Mouse (Mus musculus): ENCODE measurements around the gene Igll1. TPM values are rescaled to one million over a fixed set of nuclear protein-coding genes. Genes with fewer than 3 reads are reported as not detected.
"Not testable (repeated sequence)": the region's sequence is repeated elsewhere in the genome, so short reads cannot be mapped to it uniquely, and the experiment has no call there.

Gene Igll1
- polyA plus RNA-seq, 1 experiment: not detected

DNA sequence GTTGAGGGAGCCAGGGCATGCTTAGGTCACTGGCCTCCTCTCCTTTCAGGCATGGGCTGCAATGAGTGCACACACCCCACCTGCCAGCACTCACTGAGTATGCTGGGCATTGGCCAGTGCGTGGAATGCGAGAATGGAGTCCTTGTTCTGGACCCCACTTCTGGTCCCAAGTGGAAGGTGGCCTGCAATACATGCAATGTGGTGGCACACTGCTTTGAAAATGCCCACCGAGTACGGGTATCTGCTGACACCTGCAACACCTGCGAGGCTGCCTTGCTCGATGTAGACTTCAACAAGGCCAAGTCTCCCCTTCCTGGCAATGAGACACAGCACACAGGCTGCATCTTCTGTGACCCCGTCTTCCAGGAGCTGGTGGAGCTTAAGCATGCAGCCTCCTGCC, 28.6 kb upstream of the Igll1 start:
- Histone ChIP-seq H3K4me3 (ENCODE audit: insufficient read depth, low read length) (no peak overlapping the region), H3K27ac (ENCODE audit: insufficient read depth, low read length) (no peak overlapping the region), H3K4me1 (ENCODE audit: control insufficient read depth, insufficient read depth, low read length) (peaks cover 4% of the 10 kb centered on the region; the same call in 1 of the 2 replicates)
- TF ChIP-seq CTCF (IDR thresholded peaks at IDR 0.05; ENCODE audit: extremely low read depth, insufficient read depth, low read length): no peak
- TF ChIP-seq POLR2A (IDR thresholded peaks at IDR 0.05; ENCODE audit: extremely low read depth, insufficient read depth, low read length): no peak

DNA sequence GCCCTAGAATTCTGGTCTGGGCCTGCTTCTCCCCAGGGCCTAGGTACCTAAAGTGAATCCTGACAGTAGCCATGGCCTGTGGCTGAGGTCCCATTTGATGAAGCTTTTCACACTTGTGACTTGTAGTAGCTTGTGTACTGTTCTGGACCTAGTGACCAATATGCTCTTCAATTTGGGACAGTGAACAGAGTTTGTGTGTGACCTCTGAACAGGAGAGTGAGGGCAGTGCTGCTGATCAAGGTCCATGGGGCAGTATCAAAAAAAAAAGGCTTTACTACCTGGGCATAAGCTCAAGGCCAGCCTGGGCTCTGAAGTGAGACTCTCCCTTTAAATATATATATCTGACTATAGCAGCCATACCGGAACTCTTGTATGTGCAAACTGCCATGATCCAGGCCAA, 24.6 kb upstream of the Igll1 start:
- no peak overlapping the region for H3K27ac ChIP-seq (ENCODE audit: insufficient read depth, low read length)
- no peaks in the 10 kb centered on the region for H3K4me1 ChIP-seq (ENCODE audit: control insufficient read depth, insufficient read depth, low read length)
- TF ChIP-seq POLR2A (IDR thresholded peaks at IDR 0.05; ENCODE audit: extremely low read depth, insufficient read depth, low read length): no peak
- no peak for TF ChIP-seq CTCF (IDR thresholded peaks at IDR 0.05; ENCODE audit: extremely low read depth, insufficient read depth, low read length)
- H3K4me3 ChIP-seq (ENCODE audit: insufficient read depth, low read length): no peak overlapping the region

DNA sequence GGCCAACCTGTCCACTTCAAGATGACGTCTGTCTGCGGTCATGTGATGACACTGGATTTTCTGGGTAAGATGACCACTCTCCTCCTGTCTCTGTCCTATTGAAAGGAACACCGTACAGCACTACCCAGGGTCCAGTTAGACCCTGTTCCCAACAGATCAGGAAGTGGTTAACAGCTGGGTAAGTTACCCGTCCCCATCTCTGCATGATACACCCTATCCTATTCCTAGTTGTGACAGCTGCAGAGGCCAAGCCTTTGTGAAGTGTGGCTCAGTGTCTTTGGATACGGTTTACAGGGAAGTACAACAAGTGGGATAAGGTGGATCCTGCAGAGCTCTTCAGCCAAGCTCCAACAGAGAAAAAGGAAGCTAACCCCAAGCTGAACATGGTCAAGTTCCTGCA, 15.2 kb upstream of the Igll1 start:
- H3K4me1 ChIP-seq (ENCODE audit: control insufficient read depth, insufficient read depth, low read length): no peaks in the 10 kb centered on the region
- TF ChIP-seq POLR2A (IDR thresholded peaks at IDR 0.05; ENCODE audit: extremely low read depth, insufficient read depth, low read length) (no peak), CTCF (IDR thresholded peaks at IDR 0.05; ENCODE audit: extremely low read depth, insufficient read depth, low read length) (no peak)
- H3K27ac ChIP-seq (ENCODE audit: insufficient read depth, low read length): no peak overlapping the region
- H3K4me3 ChIP-seq (ENCODE audit: insufficient read depth, low read length): no peak overlapping the region

DNA sequence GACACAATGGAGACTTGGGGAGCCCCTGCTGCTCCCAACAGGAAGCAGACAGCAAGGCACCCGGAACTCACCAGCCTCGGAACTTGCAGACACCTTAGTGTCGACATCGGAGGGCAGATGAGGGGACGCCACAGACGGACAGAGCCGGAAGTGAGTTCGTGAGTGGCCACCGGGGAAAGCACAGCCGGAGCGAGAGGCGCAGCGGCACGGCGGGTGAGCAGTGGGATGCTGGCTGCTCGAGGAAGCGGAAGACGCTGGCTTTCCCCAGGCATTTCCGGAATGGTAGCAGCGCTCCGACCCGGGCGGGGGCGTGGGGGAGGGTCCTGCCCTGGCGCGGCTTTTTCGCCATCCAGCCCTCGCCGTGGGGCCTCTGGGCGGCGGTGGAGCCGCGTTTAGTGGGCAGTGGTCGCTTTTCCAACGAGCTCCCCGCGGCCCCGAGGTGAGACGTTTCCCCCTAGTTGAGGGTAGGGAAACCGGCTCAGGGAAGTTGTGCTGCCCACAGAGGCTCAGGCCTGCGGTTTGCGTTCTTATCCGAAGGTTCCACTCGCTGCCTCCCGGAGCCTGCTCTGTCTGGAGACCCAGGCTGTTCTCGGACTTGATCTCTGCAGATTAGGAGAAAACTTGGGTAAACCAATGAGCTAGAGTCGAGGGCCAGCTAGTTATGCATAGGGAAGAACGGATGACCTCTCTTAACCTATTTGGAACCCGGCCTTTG, 7.0 kb upstream of the Igll1 start, which contains the start of the genes Top3b and Vpreb1:
Gene Top3b (plus strand): TSS at position 120 of the 715 bp plus-strand sequence.
Gene Vpreb1 (minus strand): TSS at position 227 of the 715 bp plus-strand sequence.
- H3K4me1 ChIP-seq (ENCODE audit: control insufficient read depth, insufficient read depth, low read length): no peaks in the 10 kb centered on the region; the same call in 1 of the 2 replicates
- TF ChIP-seq POLR2A (IDR thresholded peaks at IDR 0.05; ENCODE audit: extremely low read depth, insufficient read depth, low read length): peak; percentile 89
- TF ChIP-seq CTCF (IDR thresholded peaks at IDR 0.05; ENCODE audit: extremely low read depth, insufficient read depth, low read length): 0 out of 2 replicates have a peak, but pooled peaks have one; percentile 13
- H3K4me3 ChIP-seq (ENCODE audit: insufficient read depth, low read length): peak within 1 kb of the TSS; percentile 73
- H3K27ac ChIP-seq (ENCODE audit: insufficient read depth, low read length): no peak within 1 kb of the TSS

DNA sequence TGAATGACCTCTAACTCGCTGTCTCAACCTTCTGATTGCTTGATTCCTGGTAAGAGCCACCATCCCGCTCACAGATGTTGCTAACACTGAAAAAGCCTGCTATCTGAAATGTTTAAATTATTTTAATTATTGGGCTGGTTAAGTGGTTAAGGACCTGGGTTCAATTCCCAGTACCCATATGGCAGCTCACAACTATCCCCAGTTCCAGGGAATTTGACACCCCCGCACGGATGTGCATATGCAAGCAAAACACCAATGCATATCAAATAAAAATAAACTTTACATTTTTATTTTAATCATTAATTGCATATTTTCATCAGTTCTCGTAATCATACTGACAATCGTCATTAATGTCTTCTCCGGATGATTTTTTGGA, 6.4 kb upstream of the Igll1 start:
- no peak for TF ChIP-seq POLR2A (IDR thresholded peaks at IDR 0.05; ENCODE audit: extremely low read depth, insufficient read depth, low read length)
- H3K4me1 ChIP-seq (ENCODE audit: control insufficient read depth, insufficient read depth, low read length): no peaks in the 10 kb centered on the region; the same call in 1 of the 2 replicates
- peak overlapping the region; percentile 73; the same call in 1 of the 2 replicates for H3K4me3 ChIP-seq (ENCODE audit: insufficient read depth, low read length)
- H3K27ac ChIP-seq (ENCODE audit: insufficient read depth, low read length): no peak overlapping the region

DNA sequence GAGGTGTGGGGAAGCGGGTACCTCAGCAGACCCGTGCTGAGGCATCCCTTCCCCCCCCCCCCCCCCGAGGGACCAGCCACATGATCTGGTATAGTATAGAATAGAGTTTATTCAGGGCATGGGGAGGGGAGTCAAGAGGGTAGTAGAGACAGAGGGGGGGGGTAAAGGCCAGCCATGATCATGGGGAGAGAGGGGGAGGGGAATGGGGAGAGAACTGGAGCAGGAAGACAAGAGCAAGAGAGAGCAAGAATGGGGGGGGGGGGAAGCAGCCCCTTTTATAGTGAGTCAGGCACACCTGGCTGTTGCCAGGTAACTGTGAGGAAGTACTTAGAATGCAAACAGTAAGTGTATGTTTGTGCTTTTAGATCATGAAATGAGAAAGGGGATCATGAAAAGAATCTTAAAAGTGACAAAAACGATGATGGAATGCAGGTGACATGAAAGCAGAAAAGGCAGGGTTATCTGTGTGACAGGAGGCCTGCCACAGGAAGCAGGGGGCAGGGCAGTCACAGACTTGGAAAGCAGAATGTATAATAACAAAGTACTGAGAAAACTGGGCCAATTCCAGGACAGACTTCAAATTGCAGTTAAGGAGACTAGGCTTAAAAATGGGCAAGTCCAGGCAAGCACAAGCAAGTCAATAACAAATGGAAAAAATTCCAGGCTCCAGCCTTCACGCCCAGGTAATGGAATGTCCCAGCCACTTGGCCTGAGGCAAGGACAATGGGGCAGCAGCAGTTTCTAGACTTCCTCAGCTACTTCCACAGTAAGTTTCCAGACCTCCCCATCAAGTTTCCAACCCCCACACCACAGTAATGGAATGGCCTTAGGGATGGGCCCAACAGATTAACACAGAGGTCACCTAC, 2.1 kb upstream of the Igll1 start:
- Histone ChIP-seq H3K27ac (ENCODE audit: insufficient read depth, low read length) (no peak overlapping the region), H3K4me3 (ENCODE audit: insufficient read depth, low read length) (no peak overlapping the region), H3K4me1 (ENCODE audit: control insufficient read depth, insufficient read depth, low read length) (no peaks in the 10 kb centered on the region)
- no peak for TF ChIP-seq CTCF (IDR thresholded peaks at IDR 0.05; ENCODE audit: extremely low read depth, insufficient read depth, low read length)
- no peak for TF ChIP-seq POLR2A (IDR thresholded peaks at IDR 0.05; ENCODE audit: extremely low read depth, insufficient read depth, low read length)

DNA sequence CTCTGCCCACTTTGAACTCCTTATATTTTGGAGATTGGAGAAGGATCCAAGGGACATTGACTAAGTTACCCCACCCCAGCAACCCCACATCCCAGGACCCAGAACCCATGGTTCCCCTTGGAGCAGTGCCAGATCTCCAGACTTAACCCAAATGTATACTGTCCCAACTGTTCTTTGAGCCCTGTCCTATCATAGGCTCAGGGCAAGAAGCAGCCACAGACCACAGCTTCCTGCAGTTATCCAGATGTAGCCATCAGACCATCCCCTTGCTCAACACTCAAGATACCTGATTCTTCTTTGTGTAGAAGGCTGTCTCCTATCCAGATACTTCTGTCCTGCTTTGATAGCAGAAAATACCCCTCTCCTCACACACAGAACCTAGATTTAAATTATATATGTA, 1.4 kb upstream of the Igll1 start:
- Histone ChIP-seq H3K4me3 (ENCODE audit: insufficient read depth, low read length) (no peak overlapping the region), H3K4me1 (ENCODE audit: control insufficient read depth, insufficient read depth, low read length) (no peaks in the 10 kb centered on the region), H3K27ac (ENCODE audit: insufficient read depth, low read length) (no peak overlapping the region)
- TF ChIP-seq CTCF (IDR thresholded peaks at IDR 0.05; ENCODE audit: extremely low read depth, insufficient read depth, low read length) (no peak), POLR2A (IDR thresholded peaks at IDR 0.05; ENCODE audit: extremely low read depth, insufficient read depth, low read length) (no peak)

DNA sequence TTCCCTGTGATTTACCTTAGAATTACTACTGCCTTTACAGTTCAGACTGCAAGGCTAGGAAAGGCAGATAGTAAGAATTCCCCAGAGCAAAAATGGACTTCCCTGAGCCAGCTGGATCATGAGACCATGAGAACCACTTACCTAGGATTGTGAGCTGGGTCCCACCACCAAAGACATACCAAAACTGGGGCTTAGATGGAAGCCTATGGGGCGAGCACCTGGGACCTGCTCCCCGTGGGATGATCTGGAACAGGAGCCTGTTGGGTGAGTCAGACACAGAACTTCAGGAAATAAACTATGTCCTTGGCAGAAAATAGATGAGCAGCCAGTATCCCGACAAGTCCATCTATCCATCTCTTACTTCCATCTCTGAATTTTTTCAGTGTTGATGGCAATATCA, 1.5 kb downstream of the Igll1 start:
- Histone ChIP-seq H3K4me1 (ENCODE audit: control insufficient read depth, insufficient read depth, low read length) (no peaks in the 10 kb centered on the region), H3K27ac (ENCODE audit: insufficient read depth, low read length) (no peak overlapping the region), H3K4me3 (ENCODE audit: insufficient read depth, low read length) (no peak overlapping the region)
- TF ChIP-seq CTCF (IDR thresholded peaks at IDR 0.05; ENCODE audit: extremely low read depth, insufficient read depth, low read length): no peak
- TF ChIP-seq POLR2A (IDR thresholded peaks at IDR 0.05; ENCODE audit: extremely low read depth, insufficient read depth, low read length): no peak

DNA sequence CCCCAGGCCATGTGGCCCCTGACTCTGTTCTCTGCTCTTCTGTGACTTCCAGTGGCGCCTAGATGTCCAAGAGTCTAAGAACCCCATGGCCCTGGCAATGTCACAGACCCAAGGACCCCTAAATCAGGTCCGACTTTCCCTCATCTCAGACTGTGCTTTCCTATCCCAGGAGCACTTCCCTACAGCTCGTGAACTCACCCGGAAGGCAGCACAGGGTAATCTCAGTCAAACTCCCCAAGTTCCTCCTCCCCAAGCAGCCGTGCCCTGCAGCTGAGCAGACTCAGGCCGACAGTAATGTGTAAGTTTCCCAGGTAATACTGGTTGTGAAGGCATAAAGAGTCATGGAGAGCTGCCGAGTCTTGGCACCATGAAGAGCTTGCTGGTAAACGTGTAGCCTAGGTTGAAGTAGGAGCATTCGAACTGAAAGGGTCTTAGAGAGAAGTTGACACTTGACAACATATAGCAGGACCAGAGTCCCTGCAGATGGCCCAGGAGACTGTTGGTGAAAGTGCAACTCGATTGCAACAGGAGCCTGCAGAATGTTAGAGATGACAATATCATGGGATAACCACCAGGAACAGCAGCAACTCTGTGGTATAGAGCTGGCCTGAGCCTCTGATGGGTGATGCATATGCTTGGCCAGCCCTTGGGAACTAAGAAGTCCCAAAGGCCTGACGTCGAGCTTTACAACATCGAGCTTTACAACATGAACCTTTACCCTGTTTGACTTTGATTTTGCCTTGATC, 6.9 kb downstream of the Igll1 start:
- H3K27ac ChIP-seq (ENCODE audit: insufficient read depth, low read length): no peak overlapping the region
- H3K4me1 ChIP-seq (ENCODE audit: control insufficient read depth, insufficient read depth, low read length): no peaks in the 10 kb centered on the region
- no peak for TF ChIP-seq POLR2A (IDR thresholded peaks at IDR 0.05; ENCODE audit: extremely low read depth, insufficient read depth, low read length)
- TF ChIP-seq CTCF (IDR thresholded peaks at IDR 0.05; ENCODE audit: extremely low read depth, insufficient read depth, low read length): no peak
- H3K4me3 ChIP-seq (ENCODE audit: insufficient read depth, low read length): no peak overlapping the region

DNA sequence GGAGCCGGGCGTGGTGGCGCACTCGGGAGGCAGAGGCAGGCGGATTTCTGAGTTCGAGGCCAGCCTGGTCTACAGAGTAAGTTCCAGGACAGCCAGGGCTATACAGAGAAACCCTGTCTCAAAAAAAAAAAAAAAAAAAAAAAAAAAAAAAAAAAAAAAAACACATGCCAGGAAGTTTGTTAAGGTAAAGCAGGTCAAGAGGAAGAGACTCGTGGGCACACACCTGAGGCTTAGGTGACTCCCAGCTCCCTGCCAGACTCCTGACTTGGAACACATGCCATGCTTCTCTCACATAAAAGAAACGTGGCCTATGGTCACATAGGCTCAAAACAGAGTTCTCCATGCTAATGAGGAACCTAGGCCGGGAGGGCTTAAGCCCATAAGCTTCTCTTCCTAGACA, 7.7 kb downstream of the Igll1 start:
- not testable (repeated sequence) for H3K27ac ChIP-seq (ENCODE audit: insufficient read depth, low read length); H3K4me1 ChIP-seq (ENCODE audit: control insufficient read depth, insufficient read depth, low read length); H3K4me3 ChIP-seq (ENCODE audit: insufficient read depth, low read length)
